Mouse (Mus musculus) erythroblast, embryonic 14.5 days (primary cell): Measurements from ENCODE around the gene Hist1h2bf.
"Not testable (repeated sequence)": the region's sequence is repeated elsewhere in the genome, so short reads cannot be mapped to it uniquely, and the experiment has no call there.

Experiments
- GATA1 ChIP-seq: IDR thresholded peaks from 2 replicates; pipeline ENCODE4 v1.6.1; 2012; ENCODE audit warnings: low read length, inconsistent platforms, mixed read lengths
- TAL1 ChIP-seq: IDR thresholded peaks from 3 replicates; pipeline ENCODE4 v1.6.1; 2012; ENCODE audit warnings: low read length, inconsistent platforms, mixed read lengths

- not testable (repeated sequence) for TF ChIP-seq TAL1, GATA1
These were observed 40.2 kb downstream of the Hist1h2bf start, which contains the start of gene Hist1h2af for GRCm38 (mm10) chr13:23533560-23534367.
